Mouse (Mus musculus): Measurements from ENCODE around the gene Hoxa7.
A peak's percentile ranks its signal among the peaks of the same experiment; 100 is the strongest.

Hoxa7 gene

GRCm38 (mm10) chr6:52221337-52221992 is at the start of gene Hoxa7:
TSS of gene Hoxa7 (minus strand) at chr6:52221854.
- DNase-seq (ENCODE audit: low spot score in 2 of 2): peak; percentile 54 to 74

GRCm38 (mm10) chr6:52270494-52271480 is 49.1 kb upstream of the Hoxa7 start:
- peak in 1 of 2 experiments; percentile 60 for DNase-seq (ENCODE audit: low spot score in 2 of 2)

GRCm38 (mm10) chr6:52268756-52269155 is 47.1 kb upstream of the Hoxa7 start:
- no peak for DNase-seq (ENCODE audit: low spot score in 2 of 2)

GRCm38 (mm10) chr6:52268341-52268740 is 46.7 kb upstream of the Hoxa7 start:
- no peak for DNase-seq (ENCODE audit: low spot score in 2 of 2)

GRCm38 (mm10) chr6:52267691-52268090 is 46.0 kb upstream of the Hoxa7 start:
- DNase-seq (ENCODE audit: low spot score in 2 of 2): no peak

- DNase-seq (ENCODE audit: low spot score in 2 of 2): no peak
Observed at GRCm38 (mm10) chr6:52267221-52267620, 45.6 kb upstream of the Hoxa7 start.

GRCm38 (mm10) chr6:52266666-52266985 is 45.0 kb upstream of the Hoxa7 start:
- no peak for DNase-seq (ENCODE audit: low spot score in 2 of 2)

GRCm38 (mm10) chr6:52265913-52266665 is 44.4 kb upstream of the Hoxa7 start:
- DNase-seq (ENCODE audit: low spot score in 2 of 2): no peak

- no peak for DNase-seq (ENCODE audit: low spot score in 2 of 2)
Observed at GRCm38 (mm10) chr6:52265306-52265912, 43.8 kb upstream of the Hoxa7 start.

GRCm38 (mm10) chr6:52264106-52264790 is 42.6 kb upstream of the Hoxa7 start:
- no peak for DNase-seq (ENCODE audit: low spot score in 2 of 2)

GRCm38 (mm10) chr6:52263321-52263585 is 41.6 kb upstream of the Hoxa7 start:
- DNase-seq (ENCODE audit: low spot score in 2 of 2): no peak

GRCm38 (mm10) chr6:52262463-52263320 is 41.0 kb upstream of the Hoxa7 start:
- DNase-seq (ENCODE audit: low spot score in 2 of 2): no peak

- DNase-seq (ENCODE audit: low spot score in 2 of 2): no peak
Observed at GRCm38 (mm10) chr6:52261751-52262462, 40.3 kb upstream of the Hoxa7 start.

- no peak for DNase-seq (ENCODE audit: low spot score in 2 of 2)
Observed at GRCm38 (mm10) chr6:52260654-52261575, 39.3 kb upstream of the Hoxa7 start, which contains the start of gene Hoxa13. TSS of gene Hoxa13 (minus strand) at chr6:52260880.

- no peak for DNase-seq (ENCODE audit: low spot score in 2 of 2)
Observed at GRCm38 (mm10) chr6:52259811-52260261, 38.2 kb upstream of the Hoxa7 start.

GRCm38 (mm10) chr6:52259081-52259790 is 37.6 kb upstream of the Hoxa7 start:
- no peak for DNase-seq (ENCODE audit: low spot score in 2 of 2)

GRCm38 (mm10) chr6:52256956-52257355 is 35.3 kb upstream of the Hoxa7 start:
- peak in 1 of 2 experiments; percentile 57 for DNase-seq (ENCODE audit: low spot score in 2 of 2)

Measured in frontal cortex, postnatal 14 days (tissue).